In the genomic region with DNA sequence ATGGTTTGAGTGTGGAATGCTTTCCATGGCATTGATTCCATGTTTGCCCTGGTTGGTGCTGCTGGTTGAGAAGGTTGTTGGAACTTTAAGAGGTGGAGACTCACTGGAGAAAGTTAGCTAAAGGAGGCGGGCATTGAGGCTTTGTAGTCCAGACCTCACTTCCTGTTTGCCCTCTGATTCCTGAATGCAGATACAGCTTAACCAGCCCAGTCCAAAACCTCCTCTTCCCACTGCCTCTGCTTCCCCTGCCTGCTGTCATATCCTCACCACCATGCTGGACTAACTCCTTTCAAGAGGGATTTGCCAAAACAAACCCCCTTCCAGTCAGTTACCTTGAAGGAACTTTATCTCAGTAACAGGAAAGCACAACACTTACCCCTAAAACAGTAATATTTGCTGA, we compare ENCODE assay signal across 17 mouse cellular contexts. TPM values are rescaled to one million over a fixed set of nuclear protein-coding genes. Genes with fewer than 3 reads are reported as not detected.
"Had no signal": no experiment of that assay in that cellular context is flagged by ENCODE, and none has a peak within 500 bp of the region (broad histone marks: within the 10 kb centered on the region; RNA-seq: fewer than 3 reads in every experiment).

No protein-coding gene starts in this region.

- DNase-seq: lung, adult 18-20 months; lung, embryonic 14.5 days; lung, postnatal 10 days; lung, postnatal 4 days; midbrain, embryonic 14.5 days; retina, postnatal 1 day; right cerebral cortex, adult 18-20 months; right cerebral cortex, postnatal 25 days; right cerebral cortex, postnatal 4 days; spleen, adult 18-20 months; thymus, adult 2 months; thymus, postnatal 25 days; thymus, postnatal 4 days had no signal

- ATAC-seq: midbrain, embryonic 16.5 days had no signal

RNA-seq across cellular contexts. Expression of a gene that starts 4.0 kb away (rescaled TPM):
- total RNA-seq: megakaryocyte, adult 5-6 weeks; megakaryocyte-erythroid progenitor cell, adult 5-6 weeks; neutrophil, adult 5-6 weeks had no signal

RNA-seq across cellular contexts. Expression of a gene that starts 27.4 kb away (rescaled TPM):
- total RNA-seq: megakaryocyte, adult 5-6 weeks; megakaryocyte-erythroid progenitor cell, adult 5-6 weeks; neutrophil, adult 5-6 weeks had no signal

RNA-seq across cellular contexts. Expression of a gene that starts 39.7 kb away (rescaled TPM):
- total RNA-seq: megakaryocyte, adult 5-6 weeks; megakaryocyte-erythroid progenitor cell, adult 5-6 weeks; neutrophil, adult 5-6 weeks had no signal
